Mouse (Mus musculus): Measurements from ENCODE around the gene Olfr876.

DNA sequence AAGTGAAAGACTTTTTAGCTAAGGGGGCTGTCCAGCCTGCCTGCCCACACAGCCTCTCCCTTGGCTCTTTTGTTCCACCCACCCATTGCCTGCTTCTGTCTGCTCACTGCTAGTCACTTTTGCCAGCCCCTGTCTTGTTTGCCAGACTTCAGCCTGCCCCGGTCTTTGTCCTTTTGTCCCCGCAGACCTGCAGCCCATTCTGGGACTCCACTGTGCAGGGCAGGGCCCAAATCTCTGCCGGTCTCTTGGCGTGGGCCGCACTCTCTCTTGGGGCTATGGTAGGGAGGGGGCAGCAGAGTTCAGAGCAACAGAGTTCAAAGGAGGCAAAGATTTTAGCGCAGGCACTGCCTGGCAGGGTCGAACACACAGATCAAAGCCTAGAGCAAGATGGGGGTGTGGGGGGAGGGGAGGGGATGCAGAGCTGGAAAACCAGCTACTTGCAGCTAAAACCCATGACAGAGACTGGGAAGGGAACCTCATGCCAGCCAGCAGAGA lies 20.0 kb upstream of the Olfr876 start:
- TF ChIP-seq CTCF (IDR thresholded peaks at IDR 0.05; ENCODE audit: low read depth), result no peak
- no peak for TF ChIP-seq EP300 (IDR thresholded peaks at IDR 0.05; ENCODE audit: low read depth)
